Mouse (Mus musculus) forebrain, embryonic 14.5 days (tissue): ENCODE data around the gene Tsc2. TPM values are rescaled to one million over a fixed set of nuclear protein-coding genes. Genes with fewer than 3 reads are reported as not detected.
A peak's percentile ranks its signal among the peaks of the same experiment; 100 is the strongest.

Experiments used
- ATAC-seq: fragments of 200-750 bp; cut with Nextera tagmentation; 2 replicates; pipeline ENCODE4 v1.8.0; 2017; ENCODE audit warnings: mild to moderate bottlenecking, moderate library complexity
- DNase-seq: peaks from one replicate; pipeline ENCODE4 v3.0.0-alpha.2; 2015; ENCODE audit warnings: low spot score
- H3K27ac ChIP-seq: fragments of 300-500 bp; sonication (generic); 2 replicates; pipeline ENCODE4 v1.5.1; 2014; ENCODE audit warnings: low read depth, mild to moderate bottlenecking, control low read depth, low read length, moderate library complexity
- H3K27me3 ChIP-seq: fragments of 300-500 bp; sonication (generic); replicated peaks from 2 replicates; pipeline ENCODE4 v1.6.1; 2014; ENCODE audit warnings: low read length, control low read depth, mixed read lengths; ENCODE audit not compliant: control insufficient read depth, insufficient read depth
- H3K36me3 ChIP-seq: fragments of 300-500 bp; sonication (generic); 2 replicates; pipeline ENCODE4 v1.6.1; 2014; ENCODE audit warnings: low read length, control low read depth; ENCODE audit not compliant: control insufficient read depth, insufficient read depth
- H3K4me1 ChIP-seq: fragments of 300-500 bp; sonication (generic); 2 replicates; pipeline ENCODE4 v1.6.1; 2014; ENCODE audit warnings: antibody characterized with exemption, low read length, control low read depth; ENCODE audit not compliant: control insufficient read depth, insufficient read depth
- H3K4me2 ChIP-seq: fragments of 300-500 bp; sonication (generic); 2 replicates; pipeline ENCODE4 v1.6.1; 2014; ENCODE audit warnings: mild to moderate bottlenecking, control low read depth, low read length
- H3K4me3 ChIP-seq: fragments of 300-500 bp; sonication (generic); 2 replicates; pipeline ENCODE4 v1.5.1; 2014; ENCODE audit warnings: low read depth, low read length, control low read depth
- H3K9ac ChIP-seq: fragments of 300-500 bp; sonication (generic); 2 replicates; pipeline ENCODE4 v1.6.1; 2014; ENCODE audit warnings: mild to moderate bottlenecking, low read length, control low read depth, moderate library complexity
- H3K9me3 ChIP-seq: fragments of 300-500 bp; sonication (generic); replicated peaks from 2 replicates; pipeline ENCODE4 v1.6.1; 2016; ENCODE audit warnings: low read length, control low read depth, mixed read lengths; ENCODE audit not compliant: control insufficient read depth
- WGBS: fragments of 180-500 bp; shearing (Covaris S2); extraction: QIAGEN DNeasy Blood & Tissue Kit; methylation state at CpG from one replicate; pipeline ENCODE4 v1.1.7; 2014; 5-methylcytosine and 5-hydroxymethylcytosine counted together
- polyA plus RNA-seq: library from polyadenylated mRNA; unstranded; fragments of >200 nt; fragmentation: Nextera tagmentation; extraction: Ambion mirVana; gene quantifications from 2 replicates; pipeline ENCODE4 v1.2.1, GENCODE M21; 2014

Gene Tsc2
- polyA plus RNA-seq, 1 experiment from 2014 or later, result 59.8 TPM

DNA sequence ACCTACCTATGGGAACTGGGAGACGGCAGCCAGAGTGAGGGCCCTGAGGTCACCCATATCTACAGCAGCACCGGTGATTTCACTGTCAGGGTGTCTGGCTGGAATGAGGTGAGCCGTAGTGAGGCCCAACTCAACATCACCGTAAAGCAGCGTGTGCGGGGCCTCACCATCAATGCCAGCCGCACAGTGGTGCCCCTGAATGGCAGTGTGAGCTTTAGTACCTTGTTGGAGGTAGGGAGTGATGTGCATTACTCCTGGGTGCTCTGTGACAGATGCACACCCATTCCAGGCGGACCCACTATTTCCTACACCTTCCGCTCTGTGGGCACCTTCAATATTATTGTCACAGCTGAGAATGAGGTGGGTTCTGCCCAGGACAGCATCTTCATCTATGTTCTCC is 58.6 kb downstream of the Tsc2 start:
- Histone ChIP-seq H3K4me2 (no peak overlapping the region), H3K4me3 (no peak overlapping the region), H3K27ac (no peak overlapping the region), H3K4me1 (no peaks in the 10 kb centered on the region), H3K27me3 (no peaks in the 10 kb centered on the region), H3K9me3 (no peaks in the 10 kb centered on the region), H3K9ac (no peak overlapping the region), H3K36me3 (peaks cover 88% of the 10 kb centered on the region)
- ATAC-seq (no peak), DNase-seq (no peak)
- WGBS, result 93% methylated on average over 9 of the region's 9 CpGs

- Histone ChIP-seq H3K9ac (no peak overlapping the region), H3K9me3 (no peaks in the 10 kb centered on the region), H3K4me1 (no peaks in the 10 kb centered on the region), H3K4me2 (no peak overlapping the region), H3K27ac (no peak overlapping the region), H3K36me3 (peaks cover 77% of the 10 kb centered on the region), H3K4me3 (no peak overlapping the region), H3K27me3 (no peaks in the 10 kb centered on the region)
- DNase-seq (no peak), ATAC-seq (no peak)
- 94% methylated on average over 12 of the region's 12 CpGs for WGBS
Observed at GRCm38 (mm10) chr17:24572651-24573245, 59.7 kb downstream of the Tsc2 start.

- Histone ChIP-seq H3K27me3 (no peaks in the 10 kb centered on the region), H3K4me2 (no peak overlapping the region), H3K4me1 (no peaks in the 10 kb centered on the region), H3K9ac (no peak overlapping the region), H3K27ac (no peak overlapping the region), H3K9me3 (no peaks in the 10 kb centered on the region), H3K36me3 (peaks cover 73% of the 10 kb centered on the region), H3K4me3 (no peak overlapping the region)
- no peak for DNase-seq
- WGBS, result 90% methylated on average over 4 of the region's 4 CpGs
- no peak for ATAC-seq
Observed at GRCm38 (mm10) chr17:24569837-24570236, 62.6 kb downstream of the Tsc2 start.

GRCm38 (mm10) chr17:24567034-24567779 is 65.2 kb downstream of the Tsc2 start:
- ATAC-seq (no peak), DNase-seq (no peak)
- Histone ChIP-seq H3K27me3 (no peaks in the 10 kb centered on the region), H3K36me3 (peaks cover 48% of the 10 kb centered on the region), H3K27ac (no peak overlapping the region), H3K4me2 (no peak overlapping the region), H3K4me1 (no peaks in the 10 kb centered on the region), H3K9ac (no peak overlapping the region), H3K9me3 (no peaks in the 10 kb centered on the region), H3K4me3 (no peak overlapping the region)
- WGBS, result 67% methylated on average over 8 of the region's 8 CpGs

DNA sequence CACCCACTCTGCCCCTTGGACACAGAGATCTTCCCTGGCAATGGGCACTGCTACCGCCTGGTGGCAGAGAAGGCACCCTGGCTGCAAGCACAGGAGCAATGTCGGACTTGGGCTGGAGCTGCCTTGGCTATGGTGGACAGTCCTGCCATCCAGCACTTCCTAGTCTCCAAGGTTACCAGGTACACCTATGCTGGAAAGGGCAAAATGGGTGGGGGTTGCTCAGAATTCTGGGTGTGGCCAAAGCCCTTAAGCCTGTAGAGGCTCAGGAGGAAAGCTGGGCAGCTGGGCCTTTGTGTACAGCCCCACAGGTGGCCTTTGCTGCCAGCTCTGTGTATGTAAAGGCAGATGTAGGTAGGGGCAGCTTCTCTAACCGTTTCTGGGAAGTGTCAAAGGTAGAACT is 66.6 kb downstream of the Tsc2 start:
- peaks cover 34% of the 10 kb centered on the region for H3K36me3 ChIP-seq
- H3K9me3 ChIP-seq, result no peaks in the 10 kb centered on the region
- WGBS, result 65% methylated on average over 3 of the region's 3 CpGs
- 0 out of 2 replicates have a peak overlapping the region, but pooled peaks have one; percentile 7 for H3K27ac ChIP-seq
- DNase-seq (no peak), ATAC-seq (no peak)
- H3K9ac ChIP-seq, result no peak overlapping the region
- no peak overlapping the region for H3K4me2 ChIP-seq
- H3K4me3 ChIP-seq, result no peak overlapping the region
- H3K4me1 ChIP-seq, result no peaks in the 10 kb centered on the region
- H3K27me3 ChIP-seq, result no peaks in the 10 kb centered on the region

GRCm38 (mm10) chr17:24565092-24565491 is 67.3 kb downstream of the Tsc2 start:
- DNase-seq, result no peak
- no peak overlapping the region for H3K4me3 ChIP-seq
- 90% methylated on average over 3 of the region's 3 CpGs for WGBS

DNA sequence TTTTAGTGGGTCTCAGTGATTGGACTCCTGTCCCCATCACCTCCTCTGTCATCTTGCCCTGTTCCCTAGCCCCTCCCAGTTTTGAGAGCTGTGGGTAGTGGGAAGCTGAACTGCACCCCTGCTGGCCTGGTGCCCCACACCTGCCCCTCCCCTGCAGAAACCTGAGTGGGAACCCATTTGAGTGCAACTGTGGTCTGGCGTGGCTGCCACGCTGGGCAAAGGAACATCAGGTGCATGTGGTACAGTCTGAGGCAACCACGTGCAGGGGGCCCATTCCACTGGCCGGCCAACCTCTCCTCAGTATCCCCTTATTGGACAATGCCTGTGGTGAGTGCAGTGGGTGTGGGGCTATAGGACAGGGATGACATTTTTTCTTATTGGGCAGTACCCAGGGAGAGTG is 68.0 kb downstream of the Tsc2 start:
- H3K27ac ChIP-seq, result no peak overlapping the region
- H3K4me2 ChIP-seq, result no peak overlapping the region
- 91% methylated on average over 4 of the region's 4 CpGs for WGBS
- DNase-seq, result no peak
- no peak for ATAC-seq
- no peaks in the 10 kb centered on the region for H3K27me3 ChIP-seq
- no peaks in the 10 kb centered on the region for H3K9me3 ChIP-seq
- peaks cover 2% of the 10 kb centered on the region for H3K4me1 ChIP-seq
- H3K4me3 ChIP-seq, result no peak overlapping the region
- peaks cover 21% of the 10 kb centered on the region; the same call in 1 of the 2 replicates for H3K36me3 ChIP-seq
- H3K9ac ChIP-seq, result no peak overlapping the region

More at GRCm38 (mm10) chr17:24565092-24565491, 67.3 kb downstream of the Tsc2 start:
- H3K27ac ChIP-seq, result no peak overlapping the region
- no peak for ATAC-seq
- H3K9ac ChIP-seq, result no peak overlapping the region
- no peaks in the 10 kb centered on the region for H3K9me3 ChIP-seq
- no peak overlapping the region for H3K4me2 ChIP-seq
- H3K36me3 ChIP-seq, result peaks cover 28% of the 10 kb centered on the region
- no peaks in the 10 kb centered on the region for H3K4me1 ChIP-seq
- no peaks in the 10 kb centered on the region for H3K27me3 ChIP-seq

DNA sequence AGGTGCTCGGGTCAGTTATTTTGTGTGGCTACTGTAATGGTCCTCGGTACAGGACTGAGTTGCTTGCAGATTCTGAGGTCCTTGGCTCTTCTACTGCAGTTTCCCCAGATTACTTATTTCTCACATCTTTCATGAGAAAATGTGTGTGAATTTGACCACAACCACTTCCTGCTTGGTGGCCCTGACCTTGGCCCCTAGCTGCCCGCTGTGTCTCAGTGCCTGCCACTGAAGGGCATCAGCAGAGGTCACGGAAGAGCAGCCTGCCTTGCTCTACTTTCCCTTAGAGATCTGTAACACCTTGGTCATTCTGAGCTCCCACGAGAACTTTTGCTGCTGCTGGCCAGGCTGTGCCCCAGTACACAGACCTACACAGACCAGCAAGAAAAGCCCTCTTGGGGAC is 68.8 kb downstream of the Tsc2 start:
- no peak overlapping the region for H3K4me3 ChIP-seq
- H3K36me3 ChIP-seq, result peaks cover 16% of the 10 kb centered on the region; the same call in 1 of the 2 replicates
- H3K27me3 ChIP-seq, result no peaks in the 10 kb centered on the region
- ATAC-seq (no peak), DNase-seq (no peak)
- H3K9me3 ChIP-seq, result no peaks in the 10 kb centered on the region
- no peak overlapping the region for H3K27ac ChIP-seq
- WGBS, result 87% methylated on average over 5 of the region's 5 CpGs
- no peak overlapping the region for H3K4me2 ChIP-seq
- no peak overlapping the region for H3K9ac ChIP-seq
- peaks cover 10% of the 10 kb centered on the region for H3K4me1 ChIP-seq

- no peak overlapping the region for H3K4me3 ChIP-seq
- no peaks in the 10 kb centered on the region for H3K9me3 ChIP-seq
- no peak overlapping the region for H3K9ac ChIP-seq
- H3K27me3 ChIP-seq, result no peaks in the 10 kb centered on the region
- DNase-seq (no peak), ATAC-seq (no peak)
- no peak overlapping the region for H3K27ac ChIP-seq
- H3K4me1 ChIP-seq, result peaks cover 19% of the 10 kb centered on the region
- no peak overlapping the region for H3K4me2 ChIP-seq
- WGBS, result 91% methylated on average over 2 of the region's 2 CpGs
- H3K36me3 ChIP-seq, result peaks cover 16% of the 10 kb centered on the region; the same call in 1 of the 2 replicates
Observed at GRCm38 (mm10) chr17:24561592-24561991, 70.8 kb downstream of the Tsc2 start.
